Mouse (Mus musculus) lung, embryonic 16.5 days (tissue): ENCODE results near the gene Eefsec. TPM values are rescaled to one million over a fixed set of nuclear protein-coding genes. Genes with fewer than 3 reads are reported as not detected.

Source experiments
- ATAC-seq: fragments of 200-750 bp; cut with Nextera tagmentation; 2 replicates; pipeline ENCODE4 v1.8.0; 2017; ENCODE audit warnings: low read depth, mild to moderate bottlenecking, moderate library complexity
- H3K27ac ChIP-seq: fragments of 300-500 bp; sonication (generic); 2 replicates; pipeline ENCODE4 v1.5.1; 2014; ENCODE audit warnings: mild to moderate bottlenecking, control low read depth, low read length
- H3K27me3 ChIP-seq: fragments of 300-500 bp; sonication (generic); 2 replicates; pipeline ENCODE4 v1.6.1; 2014; ENCODE audit warnings: low read depth, low read length, mixed read lengths; ENCODE audit not compliant: control insufficient read depth, insufficient read depth
- H3K36me3 ChIP-seq: fragments of 300-500 bp; sonication (generic); 2 replicates; pipeline ENCODE4 v1.6.1; 2014; ENCODE audit warnings: low read length; ENCODE audit not compliant: control insufficient read depth, insufficient read depth
- H3K4me1 ChIP-seq: fragments of 300-500 bp; sonication (generic); replicated peaks from 2 replicates; pipeline ENCODE4 v1.6.1; 2014; ENCODE audit warnings: low read length, mixed read lengths; ENCODE audit not compliant: control insufficient read depth, insufficient read depth
- H3K4me2 ChIP-seq: fragments of 300-500 bp; sonication (generic); 2 replicates; pipeline ENCODE4 v1.6.1; 2014; ENCODE audit warnings: low read depth, low read length, control low read depth
- H3K4me3 ChIP-seq: fragments of 300-500 bp; sonication (generic); 2 replicates; pipeline ENCODE4 v1.5.1; 2014; ENCODE audit warnings: mild to moderate bottlenecking, low read length, control low read depth
- H3K9ac ChIP-seq: fragments of 300-500 bp; sonication (generic); 2 replicates; pipeline ENCODE4 v1.6.1; 2014; ENCODE audit warnings: low read length, control low read depth
- H3K9me3 ChIP-seq: fragments of 300-500 bp; sonication (generic); 2 replicates; pipeline ENCODE4 v1.6.1; 2016; ENCODE audit warnings: low read length; ENCODE audit not compliant: control insufficient read depth
- WGBS: fragments of 180-500 bp; shearing (Covaris S2); extraction: QIAGEN DNeasy Blood & Tissue Kit; methylation state at CpG from one replicate; pipeline ENCODE4 v1.1.7; 2014; 5-methylcytosine and 5-hydroxymethylcytosine counted together
- polyA plus RNA-seq: library from polyadenylated mRNA; unstranded; fragments of >200 nt; fragmentation: Nextera tagmentation; extraction: Ambion mirVana; gene quantifications from 2 replicates; pipeline ENCODE4 v1.2.1, GENCODE M21; 2015

Gene Eefsec
- polyA plus RNA-seq, 1 experiment from 2014 or later = 38.9 TPM

DNA sequence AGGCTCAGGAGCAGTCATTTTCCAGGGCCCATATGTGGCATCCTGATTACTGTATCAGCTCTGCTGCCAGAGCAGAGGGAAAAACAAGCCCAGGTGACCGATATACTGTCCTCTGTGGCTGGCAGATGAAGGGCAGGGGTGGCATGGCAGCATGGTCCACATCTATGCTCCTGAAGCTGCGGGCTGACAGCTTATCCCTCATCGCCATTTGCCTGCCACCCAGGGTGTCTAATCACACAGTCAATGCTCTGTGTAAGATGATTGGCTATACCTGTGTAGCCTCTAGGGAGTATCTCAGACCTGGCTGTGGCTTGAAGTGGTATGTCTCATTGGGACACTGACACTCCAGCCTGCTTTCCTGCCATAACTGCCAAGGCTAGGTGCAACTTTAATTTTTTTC is 180.3 kb downstream of the Eefsec start:
- no peaks in the 10 kb centered on the region for H3K4me1 ChIP-seq
- H3K27me3 ChIP-seq = no peaks in the 10 kb centered on the region
- H3K27ac ChIP-seq = no peak overlapping the region
- ATAC-seq = no peak
- no peaks in the 10 kb centered on the region for H3K36me3 ChIP-seq
- H3K4me3 ChIP-seq = no peak overlapping the region
- H3K4me2 ChIP-seq = no peak overlapping the region
- no peak overlapping the region for H3K9ac ChIP-seq
- WGBS = 78% methylated on average over 3 of the region's 3 CpGs
- H3K9me3 ChIP-seq = no peaks in the 10 kb centered on the region

DNA sequence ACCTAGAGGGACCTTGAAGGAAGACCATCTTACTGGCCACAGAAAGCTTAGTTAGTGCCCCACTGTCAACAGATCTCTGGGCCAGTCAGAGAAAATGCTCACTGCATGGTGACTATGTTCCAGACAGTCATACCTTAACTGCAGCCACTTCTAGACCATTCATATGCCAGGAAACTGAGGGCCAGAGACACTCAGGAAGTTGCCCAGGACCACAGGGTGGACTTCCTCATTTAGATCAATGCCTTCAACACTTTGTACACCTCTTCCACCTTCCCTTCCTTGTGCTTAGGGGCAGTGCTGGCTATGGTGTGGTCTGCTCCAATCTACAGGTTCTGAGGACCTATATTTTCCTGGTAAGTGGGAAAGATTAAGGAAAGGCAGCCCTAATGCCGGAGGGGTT is 181.0 kb downstream of the Eefsec start:
- Histone ChIP-seq H3K9ac (no peak overlapping the region), H3K27me3 (no peaks in the 10 kb centered on the region), H3K36me3 (no peaks in the 10 kb centered on the region), H3K27ac (no peak overlapping the region), H3K9me3 (no peaks in the 10 kb centered on the region), H3K4me2 (no peak overlapping the region), H3K4me3 (no peak overlapping the region), H3K4me1 (no peaks in the 10 kb centered on the region)
- WGBS = 95% methylated on average over 1 of the region's 1 CpGs
- no peak for ATAC-seq

DNA sequence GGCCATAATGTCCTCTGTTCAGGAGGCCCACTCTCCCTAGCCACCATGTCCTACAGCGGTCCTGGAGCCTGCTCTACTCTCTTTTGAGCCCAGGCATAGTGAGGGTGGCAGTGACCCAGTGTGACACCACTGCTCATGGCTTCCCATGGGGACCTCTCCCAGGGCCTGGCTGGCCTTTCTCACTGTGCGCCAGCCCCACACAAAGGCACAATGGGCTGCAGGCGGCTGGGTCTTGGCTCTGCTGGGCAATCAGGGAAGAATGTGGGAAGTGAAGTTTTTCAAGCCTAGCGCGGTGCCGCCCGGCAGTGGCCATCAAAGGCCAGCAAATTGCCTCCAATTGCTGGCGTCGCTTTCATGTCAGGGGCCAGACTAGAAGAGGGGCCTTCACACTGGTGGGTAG is 184.2 kb downstream of the Eefsec start:
- no peak for ATAC-seq

DNA sequence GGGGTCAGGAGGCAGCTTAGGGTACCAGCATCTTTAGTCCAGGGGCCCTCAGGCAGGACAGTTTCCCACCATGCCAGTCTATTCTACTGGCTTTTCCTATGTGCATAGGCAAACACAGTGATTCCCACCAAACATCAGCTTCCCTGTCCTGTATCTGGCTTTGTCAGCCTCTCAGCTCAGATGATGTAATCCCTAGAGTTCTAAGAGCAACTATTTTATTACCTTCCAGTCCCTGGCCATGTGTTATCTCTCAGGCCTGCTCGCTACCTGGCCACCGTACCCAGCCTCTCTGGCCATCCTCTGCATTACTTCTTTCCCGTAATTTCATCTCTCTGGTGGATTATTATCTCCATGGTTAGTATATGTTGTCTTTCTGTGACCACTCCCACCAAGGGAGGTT is 185.7 kb downstream of the Eefsec start:
- no peak overlapping the region for H3K4me3 ChIP-seq

More for the DNA sequence above, 184.2 kb downstream of the Eefsec start:
- H3K27me3 ChIP-seq = no peaks in the 10 kb centered on the region
- no peak overlapping the region for H3K9ac ChIP-seq
- H3K27ac ChIP-seq = no peak overlapping the region
- H3K36me3 ChIP-seq = no peaks in the 10 kb centered on the region
- H3K9me3 ChIP-seq = no peaks in the 10 kb centered on the region
- WGBS = 71% methylated on average over 9 of the region's 9 CpGs
- H3K4me1 ChIP-seq = no peaks in the 10 kb centered on the region
- H3K4me2 ChIP-seq = no peak overlapping the region
- no peak overlapping the region for H3K4me3 ChIP-seq

DNA sequence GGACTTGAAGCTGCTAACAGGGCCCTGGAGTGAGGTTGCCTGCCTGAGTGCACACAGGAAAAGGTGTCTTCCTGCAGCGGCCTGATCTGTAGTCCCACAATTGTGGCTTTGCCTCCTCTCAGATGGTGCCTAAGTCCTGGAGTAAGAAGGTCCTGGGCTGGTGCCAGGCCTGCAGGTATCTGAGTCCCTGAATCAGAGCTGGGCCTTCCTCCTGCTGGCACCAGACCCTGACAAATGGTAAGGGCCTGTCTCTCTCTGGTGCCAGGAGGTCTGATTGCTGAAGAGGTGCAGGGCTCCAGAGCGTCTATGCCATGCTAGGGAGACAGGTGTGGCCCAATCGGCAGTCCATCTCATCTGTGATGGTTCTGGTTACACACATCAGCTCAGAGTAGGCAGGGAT is 186.7 kb downstream of the Eefsec start:
- WGBS = 91% methylated on average over 3 of the region's 3 CpGs

More for the DNA sequence above, 185.7 kb downstream of the Eefsec start:
- no peaks in the 10 kb centered on the region for H3K27me3 ChIP-seq
- no peak overlapping the region for H3K4me2 ChIP-seq
- ATAC-seq = no peak
- no peaks in the 10 kb centered on the region for H3K36me3 ChIP-seq
- no peaks in the 10 kb centered on the region for H3K4me1 ChIP-seq
- 89% methylated on average over 3 of the region's 3 CpGs for WGBS
- no peaks in the 10 kb centered on the region for H3K9me3 ChIP-seq
- no peak overlapping the region for H3K27ac ChIP-seq
- H3K9ac ChIP-seq = no peak overlapping the region

DNA sequence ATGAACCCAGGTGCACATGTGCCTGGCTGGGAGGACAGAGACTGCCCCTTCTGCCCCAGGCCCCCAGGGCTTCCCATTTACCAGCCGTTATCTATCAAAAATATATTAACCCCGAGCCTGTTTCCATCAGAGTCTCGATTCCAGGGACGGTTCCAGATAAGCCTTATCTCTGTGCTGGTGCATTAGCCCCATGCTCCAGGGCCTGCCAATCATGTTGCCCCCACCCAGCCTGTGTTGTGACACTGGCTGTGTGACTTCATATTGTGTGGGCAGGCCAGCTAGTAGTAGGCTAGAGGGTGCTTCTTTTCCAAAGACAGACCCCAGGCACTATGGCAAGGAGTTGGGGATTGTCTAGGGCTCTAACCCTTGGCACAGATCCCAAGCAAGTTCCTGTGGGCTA is 190.9 kb downstream of the Eefsec start:
- Histone ChIP-seq H3K9me3 (no peaks in the 10 kb centered on the region), H3K4me2 (no peak overlapping the region), H3K4me1 (no peaks in the 10 kb centered on the region), H3K4me3 (no peak overlapping the region), H3K9ac (no peak overlapping the region), H3K36me3 (no peaks in the 10 kb centered on the region), H3K27ac (no peak overlapping the region), H3K27me3 (no peaks in the 10 kb centered on the region)
- 40% methylated on average over 4 of the region's 4 CpGs for WGBS
- ATAC-seq = no peak

More for the DNA sequence above, 186.7 kb downstream of the Eefsec start:
- no peaks in the 10 kb centered on the region for H3K36me3 ChIP-seq
- no peaks in the 10 kb centered on the region for H3K9me3 ChIP-seq
- no peak overlapping the region for H3K4me3 ChIP-seq
- no peak overlapping the region for H3K9ac ChIP-seq
- no peak overlapping the region for H3K27ac ChIP-seq
- no peaks in the 10 kb centered on the region for H3K4me1 ChIP-seq
- no peak overlapping the region for H3K4me2 ChIP-seq
- ATAC-seq = no peak
- no peaks in the 10 kb centered on the region for H3K27me3 ChIP-seq

DNA sequence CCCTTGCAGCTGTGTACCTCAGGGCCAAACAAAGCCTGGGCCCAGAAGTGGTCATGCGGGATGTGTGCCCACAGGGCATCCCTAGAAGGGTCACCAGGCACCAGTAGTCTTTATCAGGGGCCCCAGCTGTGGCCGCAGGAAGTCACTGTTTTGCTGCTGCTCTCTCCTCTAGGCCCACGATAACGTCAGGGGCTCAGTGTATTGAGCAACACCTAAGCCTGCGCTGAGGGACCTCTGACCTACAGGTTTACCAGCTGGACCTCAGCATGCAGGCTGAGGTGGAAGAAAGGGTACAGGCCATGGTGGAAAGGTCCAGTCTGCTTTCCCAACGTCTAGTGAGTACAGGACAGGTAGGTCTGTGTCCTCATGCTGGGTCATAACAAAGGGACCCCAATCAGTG is 192.3 kb downstream of the Eefsec start:
- H3K9me3 ChIP-seq = no peaks in the 10 kb centered on the region
- no peak overlapping the region for H3K4me3 ChIP-seq
- H3K9ac ChIP-seq = no peak overlapping the region
- no peaks in the 10 kb centered on the region for H3K4me1 ChIP-seq
- no peak overlapping the region for H3K27ac ChIP-seq
- WGBS = 58% methylated on average over 6 of the region's 6 CpGs
- H3K27me3 ChIP-seq = no peaks in the 10 kb centered on the region
- no peak overlapping the region for H3K4me2 ChIP-seq
- ATAC-seq = no peak
- H3K36me3 ChIP-seq = no peaks in the 10 kb centered on the region

DNA sequence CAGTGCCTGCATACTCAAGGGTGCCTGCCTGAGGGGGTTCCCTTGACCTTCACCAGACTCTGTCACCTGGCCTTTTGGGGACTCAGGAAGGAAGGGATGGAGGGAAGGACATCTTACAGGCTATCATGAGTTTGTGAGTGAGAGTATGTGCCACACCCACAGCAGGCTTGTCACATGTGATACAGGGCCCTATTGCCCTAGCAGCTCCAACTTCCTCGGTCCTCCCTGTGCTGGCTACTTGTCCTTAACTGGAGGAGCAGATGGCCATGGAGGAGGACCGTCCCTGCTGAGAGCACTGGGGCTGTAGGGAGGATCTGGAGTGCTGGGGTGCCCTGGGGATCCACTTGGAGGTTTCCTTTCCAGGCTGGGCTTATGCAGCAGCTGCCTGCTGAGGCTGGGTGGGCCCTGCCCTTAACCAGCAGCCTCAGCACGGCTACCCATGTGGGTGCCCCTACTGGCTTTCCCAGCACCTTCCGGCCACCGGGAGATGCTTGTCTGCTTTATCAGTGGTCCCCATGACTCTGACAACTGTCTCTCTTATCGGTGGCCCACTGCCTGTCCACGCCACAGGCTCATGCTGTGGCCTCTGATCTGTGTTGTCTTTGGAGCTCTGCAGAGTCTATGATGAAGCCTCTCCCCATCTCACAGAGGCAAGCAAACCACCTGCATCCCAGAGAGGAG is 194.4 kb downstream of the Eefsec start:
- Histone ChIP-seq H3K27me3 (no peaks in the 10 kb centered on the region), H3K4me2 (no peak overlapping the region), H3K4me3 (no peak overlapping the region), H3K9me3 (no peaks in the 10 kb centered on the region), H3K4me1 (no peaks in the 10 kb centered on the region), H3K9ac (no peak overlapping the region), H3K27ac (no peak overlapping the region), H3K36me3 (no peaks in the 10 kb centered on the region)
- ATAC-seq = no peak
- WGBS = 74% methylated on average over 7 of the region's 7 CpGs

DNA sequence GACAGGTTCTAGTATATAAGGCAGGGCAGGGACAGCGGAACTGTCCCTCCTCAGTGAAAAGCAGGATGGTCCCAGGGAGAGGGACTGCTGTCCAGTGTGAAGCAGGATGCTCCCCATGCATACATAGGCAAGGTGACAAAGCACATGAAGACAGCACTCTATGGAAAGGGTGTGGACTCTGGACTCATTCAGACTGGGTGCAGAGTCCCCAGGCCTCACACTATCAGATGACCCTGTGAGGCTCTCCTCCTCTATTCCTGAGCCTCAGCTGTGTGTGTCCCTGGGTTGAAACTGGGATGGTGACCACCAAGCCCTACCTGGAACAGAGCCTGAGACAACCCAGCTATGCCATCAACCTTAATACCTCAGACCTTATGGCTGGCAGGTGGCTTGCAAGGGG is 194.9 kb downstream of the Eefsec start:
- no peak for ATAC-seq
- no peak overlapping the region for H3K4me3 ChIP-seq
- WGBS = 82% methylated on average over 1 of the region's 1 CpGs
- no peak overlapping the region for H3K27ac ChIP-seq
- H3K36me3 ChIP-seq = no peaks in the 10 kb centered on the region
- no peaks in the 10 kb centered on the region for H3K9me3 ChIP-seq
- H3K27me3 ChIP-seq = no peaks in the 10 kb centered on the region
- H3K9ac ChIP-seq = no peak overlapping the region
- no peak overlapping the region for H3K4me2 ChIP-seq
- H3K4me1 ChIP-seq = no peaks in the 10 kb centered on the region

DNA sequence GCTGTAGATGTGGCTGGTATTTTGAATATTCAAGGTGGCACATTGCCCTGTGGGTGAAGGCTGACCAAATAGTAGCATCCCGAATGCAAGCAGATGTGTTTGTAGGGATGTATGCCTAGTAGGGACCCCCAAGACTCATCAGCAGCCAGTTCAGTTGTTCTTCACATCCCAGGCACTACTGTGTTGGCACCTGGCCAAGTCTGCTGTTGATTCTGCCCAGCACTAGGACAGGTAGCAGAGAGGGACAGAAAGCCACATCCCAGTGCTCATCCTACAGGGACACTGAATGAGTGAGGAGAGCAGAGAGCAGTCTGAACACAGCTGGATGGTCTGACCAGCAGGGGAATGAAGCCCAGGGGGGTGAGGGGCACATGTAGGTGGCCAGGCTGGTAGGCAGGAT is 197.1 kb downstream of the Eefsec start:
- Histone ChIP-seq H3K4me3 (no peak overlapping the region), H3K27me3 (no peaks in the 10 kb centered on the region), H3K36me3 (no peaks in the 10 kb centered on the region), H3K27ac (no peak overlapping the region), H3K4me1 (no peaks in the 10 kb centered on the region), H3K4me2 (no peak overlapping the region), H3K9me3 (no peaks in the 10 kb centered on the region), H3K9ac (no peak overlapping the region)
- ATAC-seq = no peak
- 63% methylated on average over 1 of the region's 1 CpGs for WGBS
